Mouse (Mus musculus) olfactory bulb, adult 2 months (tissue): ENCODE measurements around the gene Edil3.

Experiments used
- CTCF ChIP-seq: fragments of 200-500 bp; IDR thresholded peaks from 2 replicates; pipeline ENCODE4 v1.5.1; 2012; ENCODE audit warnings: low read depth, mild to moderate bottlenecking, low read length, moderate library complexity; ENCODE audit not compliant: insufficient read depth
- POLR2A ChIP-seq: fragments of 200-500 bp; IDR thresholded peaks from 2 replicates; pipeline ENCODE4 v1.6.1; 2012; ENCODE audit warnings: mild to moderate bottlenecking, low read depth, low read length, moderate library complexity; ENCODE audit not compliant: insufficient read depth

GRCm38 (mm10) chr13:88822332-88822895 is 1.1 kb downstream of the Edil3 start:
- TF ChIP-seq CTCF (no peak), POLR2A (no peak)
